Mouse (Mus musculus): ENCODE measurements at regions not wholly inside any gene's neighbourhood (a gene's known extent, or its start where the extent isn't known, plus 50 kb on each side); places are given as distances from the start of the nearest gene placed in this dataset.
A peak's percentile ranks its signal among the peaks of the same experiment; 100 is the strongest.

GRCm38 (mm10) chr16:69306415-69306814 is 557.1 kb downstream of the Speer2 start:
- no peak for DNase-seq (ENCODE audit: low spot score)

- DNase-seq (ENCODE audit: low spot score) = peak; percentile 4
Observed at GRCm38 (mm10) chr16:69302549-69302948, 561.0 kb downstream of the Speer2 start.
